Mouse (Mus musculus) thymus, postnatal 36 days (tissue): ENCODE results near the gene Abcf3.

Experiments used
- DNase-seq, 2 experiments: peaks; one replicate each; pipeline ENCODE4 v3.0.0; 2022; ENCODE audit warnings: mixed read lengths in 2 of 2

Gene Abcf3

GRCm38 (mm10) chr16:20548096-20548948 lies at the start of gene Abcf3:
Gene Abcf3 (plus strand): TSS chr16:20548577.
- peak; percentile 96 to 98 for DNase-seq

GRCm38 (mm10) chr16:20498677-20499475 lies 49.5 kb upstream of the Abcf3 start, which contains the start of gene Eif2b5:
Gene Eif2b5 (plus strand): TSS chr16:20498817.
- peak; percentile 93 to 95 for DNase-seq

GRCm38 (mm10) chr16:20506000-20506399 lies 42.4 kb upstream of the Abcf3 start:
- DNase-seq = no peak

- peak in 1 of 2 experiments; percentile 16 for DNase-seq
Observed at GRCm38 (mm10) chr16:20509349-20509748, 39.0 kb upstream of the Abcf3 start.

- no peak for DNase-seq
Observed at GRCm38 (mm10) chr16:20511277-20511847, 37.0 kb upstream of the Abcf3 start.

- no peak for DNase-seq
Observed at GRCm38 (mm10) chr16:20516032-20516431, 32.3 kb upstream of the Abcf3 start.

- peak; percentile 82 to 86 for DNase-seq
Observed at GRCm38 (mm10) chr16:20516726-20517201, 31.6 kb upstream of the Abcf3 start, which contains the start of gene Dvl3. Gene Dvl3 (plus strand): TSS chr16:20516982.

GRCm38 (mm10) chr16:20517216-20517615 lies 31.2 kb upstream of the Abcf3 start:
- peak; percentile 48 to 55 for DNase-seq

GRCm38 (mm10) chr16:20517701-20518374 lies 30.5 kb upstream of the Abcf3 start:
- DNase-seq = no peak

- DNase-seq = no peak
Observed at GRCm38 (mm10) chr16:20523886-20524285, 24.5 kb upstream of the Abcf3 start.

- no peak for DNase-seq
Observed at GRCm38 (mm10) chr16:20528779-20529178, 19.6 kb upstream of the Abcf3 start.

GRCm38 (mm10) chr16:20529375-20529774 lies 19.0 kb upstream of the Abcf3 start:
- no peak for DNase-seq

- DNase-seq = no peak
Observed at GRCm38 (mm10) chr16:20530941-20531340, 17.4 kb upstream of the Abcf3 start.

- no peak for DNase-seq
Observed at GRCm38 (mm10) chr16:20534617-20535295, 13.6 kb upstream of the Abcf3 start.

GRCm38 (mm10) chr16:20535296-20536080 lies 12.9 kb upstream of the Abcf3 start, which contains the start of gene Ap2m1:
Gene Ap2m1 (plus strand): TSS chr16:20535478.
- peak; percentile 86 to 94 for DNase-seq

GRCm38 (mm10) chr16:20536081-20536665 lies 12.2 kb upstream of the Abcf3 start:
- DNase-seq = no peak

- no peak for DNase-seq
Observed at GRCm38 (mm10) chr16:20537071-20537471, 11.3 kb upstream of the Abcf3 start.

- no peak for DNase-seq
Observed at GRCm38 (mm10) chr16:20537601-20538320, 10.6 kb upstream of the Abcf3 start.

- DNase-seq = no peak
Observed at GRCm38 (mm10) chr16:20539649-20540048, 8.7 kb upstream of the Abcf3 start.

GRCm38 (mm10) chr16:20540438-20540837 lies 7.9 kb upstream of the Abcf3 start:
- no peak for DNase-seq
